Mouse (Mus musculus): ENCODE results near the gene Aldh1l1. TPM values are rescaled to one million over a fixed set of nuclear protein-coding genes. Genes with fewer than 3 reads are reported as not detected.

The Aldh1l1 gene
- polyA plus RNA-seq, 1 experiment from 2014 or later: 81.7 TPM

GRCm38 (mm10) chr6:90616481-90616880 is 130.3 kb downstream of the Aldh1l1 start:
- no peaks in the 10 kb centered on the region for H3K27me3 ChIP-seq
- H3K9me3 ChIP-seq: no peaks in the 10 kb centered on the region
- no peak overlapping the region for H3K4me2 ChIP-seq
- 91% methylated on average over 6 of the region's 6 CpGs for WGBS
- no peak for ATAC-seq (ENCODE audit: low FRiP score, low read depth)
- no peak overlapping the region for H3K9ac ChIP-seq
- H3K27ac ChIP-seq (replicated peaks): no peak overlapping the region
- H3K4me1 ChIP-seq (replicated peaks): no peaks in the 10 kb centered on the region
- H3K36me3 ChIP-seq: no peaks in the 10 kb centered on the region
- H3K4me3 ChIP-seq: no peak overlapping the region

- no peak overlapping the region for H3K27ac ChIP-seq (replicated peaks)
- H3K4me2 ChIP-seq: no peak overlapping the region
- WGBS: 84% methylated on average over 4 of the region's 4 CpGs
- no peaks in the 10 kb centered on the region for H3K27me3 ChIP-seq
- no peak overlapping the region for H3K4me3 ChIP-seq
- peaks cover 6% of the 10 kb centered on the region for H3K4me1 ChIP-seq (replicated peaks)
- H3K9ac ChIP-seq: no peak overlapping the region
- H3K9me3 ChIP-seq: no peaks in the 10 kb centered on the region
- no peak for ATAC-seq (ENCODE audit: low FRiP score, low read depth)
- no peaks in the 10 kb centered on the region for H3K36me3 ChIP-seq
Measured at GRCm38 (mm10) chr6:90618274-90618673, 132.0 kb downstream of the Aldh1l1 start.

GRCm38 (mm10) chr6:90618821-90619636 is 132.8 kb downstream of the Aldh1l1 start:
- no peak for ATAC-seq (ENCODE audit: low FRiP score, low read depth)
- Histone ChIP-seq H3K27ac (replicated peaks) (no peak overlapping the region), H3K4me2 (no peak overlapping the region), H3K4me3 (no peak overlapping the region), H3K36me3 (no peaks in the 10 kb centered on the region), H3K9ac (no peak overlapping the region), H3K4me1 (replicated peaks) (peaks cover 6% of the 10 kb centered on the region), H3K9me3 (no peaks in the 10 kb centered on the region), H3K27me3 (no peaks in the 10 kb centered on the region)
- 82% methylated on average over 19 of the region's 19 CpGs for WGBS

GRCm38 (mm10) chr6:90619936-90620335 is 133.7 kb downstream of the Aldh1l1 start:
- Histone ChIP-seq H3K9me3 (no peaks in the 10 kb centered on the region), H3K4me1 (replicated peaks) (peaks cover 6% of the 10 kb centered on the region), H3K4me3 (no peak overlapping the region), H3K27ac (replicated peaks) (no peak overlapping the region), H3K9ac (no peak overlapping the region), H3K4me2 (no peak overlapping the region), H3K27me3 (no peaks in the 10 kb centered on the region), H3K36me3 (no peaks in the 10 kb centered on the region)
- 70% methylated on average over 5 of the region's 5 CpGs for WGBS
- no peak for ATAC-seq (ENCODE audit: low FRiP score, low read depth)

- Histone ChIP-seq H3K4me2 (no peak overlapping the region), H3K9ac (no peak overlapping the region), H3K4me3 (no peak overlapping the region), H3K27ac (replicated peaks) (no peak overlapping the region), H3K27me3 (no peaks in the 10 kb centered on the region), H3K36me3 (no peaks in the 10 kb centered on the region), H3K4me1 (replicated peaks) (peaks cover 6% of the 10 kb centered on the region), H3K9me3 (no peaks in the 10 kb centered on the region)
- ATAC-seq (ENCODE audit: low FRiP score, low read depth): no peak
- 54% methylated on average over 9 of the region's 9 CpGs for WGBS
Measured at GRCm38 (mm10) chr6:90620791-90621583, 134.8 kb downstream of the Aldh1l1 start.

GRCm38 (mm10) chr6:90621584-90621890 is 135.3 kb downstream of the Aldh1l1 start:
- Histone ChIP-seq H3K27me3 (no peaks in the 10 kb centered on the region), H3K4me2 (no peak overlapping the region), H3K4me3 (no peak overlapping the region), H3K9ac (no peak overlapping the region), H3K4me1 (replicated peaks) (peaks cover 6% of the 10 kb centered on the region), H3K27ac (replicated peaks) (no peak overlapping the region), H3K36me3 (no peaks in the 10 kb centered on the region), H3K9me3 (no peaks in the 10 kb centered on the region)
- no peak for ATAC-seq (ENCODE audit: low FRiP score, low read depth)
- 75% methylated on average over 6 of the region's 6 CpGs for WGBS

- no peak for ATAC-seq (ENCODE audit: low FRiP score, low read depth)
- WGBS: 36% methylated on average over 11 of the region's 11 CpGs
- H3K27ac ChIP-seq (replicated peaks): no peak overlapping the region
Measured at GRCm38 (mm10) chr6:90622758-90623455, 136.7 kb downstream of the Aldh1l1 start.

GRCm38 (mm10) chr6:90623456-90623836 is 137.2 kb downstream of the Aldh1l1 start:
- Histone ChIP-seq H3K27ac (replicated peaks) (no peak overlapping the region), H3K27me3 (no peaks in the 10 kb centered on the region), H3K4me1 (replicated peaks) (peaks cover 6% of the 10 kb centered on the region), H3K4me2 (no peak overlapping the region), H3K36me3 (no peaks in the 10 kb centered on the region), H3K9ac (no peak overlapping the region), H3K9me3 (no peaks in the 10 kb centered on the region), H3K4me3 (no peak overlapping the region)
- WGBS: 84% methylated on average over 5 of the region's 5 CpGs
- ATAC-seq (ENCODE audit: low FRiP score, low read depth): no peak

More at GRCm38 (mm10) chr6:90622758-90623455, 136.7 kb downstream of the Aldh1l1 start:
- peaks cover 6% of the 10 kb centered on the region for H3K4me1 ChIP-seq (replicated peaks)
- H3K9me3 ChIP-seq: no peaks in the 10 kb centered on the region
- H3K9ac ChIP-seq: no peak overlapping the region
- no peaks in the 10 kb centered on the region for H3K36me3 ChIP-seq
- no peak overlapping the region for H3K4me3 ChIP-seq
- no peaks in the 10 kb centered on the region for H3K27me3 ChIP-seq
- H3K4me2 ChIP-seq: no peak overlapping the region

- no peaks in the 10 kb centered on the region for H3K9me3 ChIP-seq
- no peak for ATAC-seq (ENCODE audit: low FRiP score, low read depth)
- no peak overlapping the region for H3K4me2 ChIP-seq
- H3K27ac ChIP-seq (replicated peaks): no peak overlapping the region
- no peak overlapping the region for H3K4me3 ChIP-seq
- H3K36me3 ChIP-seq: no peaks in the 10 kb centered on the region
- no peaks in the 10 kb centered on the region for H3K27me3 ChIP-seq
- WGBS: 88% methylated on average over 6 of the region's 6 CpGs
- H3K4me1 ChIP-seq (replicated peaks): peaks cover 6% of the 10 kb centered on the region
- no peak overlapping the region for H3K9ac ChIP-seq
Measured at GRCm38 (mm10) chr6:90624184-90624583, 138.0 kb downstream of the Aldh1l1 start.

- H3K9ac ChIP-seq: no peak overlapping the region
- no peak for ATAC-seq (ENCODE audit: low FRiP score, low read depth)
Measured at GRCm38 (mm10) chr6:90624733-90625132, 138.5 kb downstream of the Aldh1l1 start.

GRCm38 (mm10) chr6:90625207-90625994 is 139.2 kb downstream of the Aldh1l1 start:
- no peak for ATAC-seq (ENCODE audit: low FRiP score, low read depth)
- Histone ChIP-seq H3K36me3 (no peaks in the 10 kb centered on the region), H3K9me3 (no peaks in the 10 kb centered on the region), H3K27me3 (no peaks in the 10 kb centered on the region), H3K4me3 (no peak overlapping the region), H3K9ac (no peak overlapping the region), H3K4me2 (no peak overlapping the region), H3K4me1 (replicated peaks) (peaks cover 6% of the 10 kb centered on the region), H3K27ac (replicated peaks) (no peak overlapping the region)
- 75% methylated on average over 7 of the region's 7 CpGs for WGBS

More at GRCm38 (mm10) chr6:90624733-90625132, 138.5 kb downstream of the Aldh1l1 start:
- Histone ChIP-seq H3K36me3 (no peaks in the 10 kb centered on the region), H3K27ac (replicated peaks) (no peak overlapping the region), H3K27me3 (no peaks in the 10 kb centered on the region), H3K4me1 (replicated peaks) (peaks cover 6% of the 10 kb centered on the region), H3K9me3 (no peaks in the 10 kb centered on the region), H3K4me3 (no peak overlapping the region), H3K4me2 (no peak overlapping the region)
- 83% methylated on average over 11 of the region's 11 CpGs for WGBS

Measured in hindbrain, embryonic 15.5 days (tissue).